Mouse (Mus musculus) layer of hippocampus, adult 8-10 months (tissue): ENCODE measurements around the gene Gng4. TPM values are rescaled to one million over a fixed set of nuclear protein-coding genes. Genes with fewer than 3 reads are reported as not detected.
"Not testable (repeated sequence)": the region's sequence is repeated elsewhere in the genome, so short reads cannot be mapped to it uniquely, and the experiment has no call there.

ENCODE experiments used
- DNase-seq, 2 experiments: peaks; one replicate each; pipeline ENCODE4 v3.0.0; 2022; ENCODE audit warnings: low spot score in 2 of 2
- total RNA-seq, 4 experiments: library from RNA; stranded (reverse); gene quantifications; 2 replicates each; pipeline ENCODE4 v1.2.4; 2022

Gene Gng4
- total RNA-seq: 10 to 100 TPM; 18.1 to 33.2 (median 25.4) TPM

DNA sequence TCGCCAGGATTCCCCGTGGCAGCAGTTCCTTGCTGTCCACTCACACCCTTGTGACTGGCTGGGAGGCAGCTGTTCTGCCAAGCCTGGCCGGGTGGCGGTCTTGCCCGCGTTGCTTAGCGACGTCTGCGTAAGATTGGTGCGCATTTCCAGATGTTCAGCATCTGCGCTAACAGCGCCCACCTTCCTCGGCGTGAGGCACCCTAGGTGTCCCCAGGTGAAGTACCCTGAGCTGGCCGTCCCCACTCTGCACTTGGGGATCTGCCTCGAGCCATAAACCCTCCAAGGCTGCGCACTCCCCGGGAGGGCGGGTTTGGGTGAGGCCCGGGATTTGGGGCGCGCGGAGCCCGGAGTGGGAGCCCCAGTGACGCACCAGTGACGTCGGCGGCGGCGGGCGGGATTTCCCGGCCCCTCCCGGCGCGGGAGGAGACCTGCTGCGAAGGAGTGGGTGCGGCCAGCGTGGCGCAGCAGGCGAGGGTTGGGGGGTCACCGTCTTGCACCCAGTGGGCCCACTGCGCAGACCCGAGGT lies at the start of gene Gng4:
Gng4 (plus strand) TSS at position 166 of the 526 bp plus-strand sequence.
- peak; percentile 48 to 65 for DNase-seq

DNA sequence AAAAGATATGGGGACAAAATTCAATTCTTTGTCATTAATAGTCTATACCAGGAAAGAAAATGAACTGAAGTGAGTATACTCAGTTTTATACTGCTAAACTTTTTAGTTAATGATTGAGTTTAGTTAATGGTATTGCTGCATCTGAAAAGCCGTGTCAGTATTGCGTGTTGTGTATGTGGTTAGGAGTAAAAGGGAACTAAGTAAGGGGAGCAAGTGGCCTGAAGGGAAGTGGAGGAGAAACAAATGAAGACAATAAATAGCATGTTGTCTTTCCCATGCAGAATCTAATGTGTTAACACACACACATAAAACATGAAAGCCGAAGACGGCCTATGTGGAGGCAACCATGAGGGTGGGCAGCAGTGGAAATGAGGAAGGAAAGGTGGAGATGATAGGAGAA lies 44.6 kb upstream of the Gng4 start:
- DNase-seq: no peak

DNA sequence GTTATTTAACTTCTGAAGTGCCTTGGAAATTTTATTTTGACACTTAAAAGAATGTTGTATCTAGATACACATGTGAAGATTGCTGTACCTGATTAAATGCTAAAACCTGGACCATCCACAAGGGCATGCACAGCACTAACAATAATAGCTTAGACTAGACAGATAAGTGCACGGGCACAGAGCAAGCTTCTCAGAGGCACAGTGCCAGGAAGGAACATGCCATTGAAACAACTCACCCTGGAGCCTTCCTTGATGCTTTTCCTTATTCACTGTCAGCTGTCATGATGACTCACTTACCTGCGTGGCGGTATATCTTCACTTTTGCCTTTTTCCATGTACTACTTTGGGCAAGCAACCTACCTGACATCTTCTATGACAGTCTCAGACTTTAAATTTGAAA lies 37.9 kb upstream of the Gng4 start:
- DNase-seq: no peak

DNA sequence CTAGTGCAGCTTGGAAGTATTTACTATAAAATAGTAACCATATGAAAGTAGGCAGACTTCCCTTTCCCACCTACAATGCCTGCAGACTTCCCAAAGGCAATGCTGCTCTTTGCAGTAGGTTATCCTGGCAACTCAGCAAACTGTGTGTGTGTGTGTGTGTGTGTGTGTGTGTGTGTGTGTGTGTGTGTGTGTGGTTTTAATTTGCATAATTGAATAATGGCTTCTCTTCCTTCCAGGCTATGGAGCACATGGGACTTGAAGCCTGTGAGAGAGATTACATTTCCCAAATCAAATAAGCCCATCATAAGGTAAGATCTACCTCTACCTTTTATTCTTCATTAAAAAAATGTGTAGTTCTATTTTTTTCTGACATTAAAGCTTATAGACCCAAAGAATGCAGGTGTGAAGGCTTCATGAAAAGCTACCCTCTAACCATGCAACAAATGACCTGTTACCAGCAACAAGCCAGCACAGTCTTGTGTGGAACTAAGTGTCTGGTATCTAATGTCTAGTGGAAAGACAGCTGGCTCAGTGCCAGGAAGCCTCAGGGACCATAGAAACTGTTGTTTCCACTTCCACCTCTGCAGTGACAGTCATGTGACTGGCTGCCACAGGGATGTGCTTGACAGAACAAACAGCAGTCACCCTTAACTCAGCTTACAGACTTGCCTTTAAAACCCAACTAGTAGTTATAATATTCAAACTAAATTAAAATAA lies 7.9 kb upstream of the Gng4 start:
- DNase-seq: peak in 1 of 2 experiments; percentile 29

DNA sequence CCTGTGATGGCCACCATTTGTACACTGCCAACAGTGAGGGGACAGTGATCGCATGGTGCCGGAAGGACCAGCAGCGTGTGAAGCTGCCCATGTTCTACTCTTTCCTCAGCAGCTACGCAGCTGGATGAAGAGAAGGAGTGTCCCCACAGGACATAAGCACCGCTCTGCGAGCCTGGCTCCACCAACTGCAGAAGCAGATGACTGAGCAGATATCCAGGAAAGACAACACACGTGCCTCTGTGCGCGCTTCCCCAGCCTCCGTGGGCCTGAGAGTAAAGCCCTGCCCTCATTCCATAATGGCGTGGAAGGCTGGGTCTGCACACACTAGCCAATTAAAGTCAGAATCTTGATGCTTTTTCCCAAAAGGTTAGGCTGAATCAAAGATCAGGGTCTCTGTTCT lies 6.8 kb upstream of the Gng4 start:
- DNase-seq: no peak

DNA sequence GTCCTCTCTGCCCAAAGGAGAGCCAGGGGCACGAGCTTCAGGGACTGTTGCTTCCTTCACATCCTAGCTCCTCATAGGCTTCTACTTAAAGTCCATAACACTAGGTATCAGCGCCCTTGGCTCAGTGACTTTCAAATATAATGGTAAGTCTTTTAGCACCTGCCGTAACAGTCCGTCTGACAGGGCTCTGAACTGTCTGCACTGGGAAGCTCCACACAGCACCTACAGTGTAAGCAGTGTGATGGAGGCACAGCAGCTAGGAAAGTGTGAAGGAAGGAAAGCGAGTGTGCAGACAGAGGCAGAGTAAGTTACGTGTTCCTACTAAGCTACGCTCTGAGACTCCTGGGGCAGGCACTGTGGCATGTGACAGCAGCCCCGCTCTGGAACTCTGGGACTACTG lies 6.2 kb upstream of the Gng4 start:
- DNase-seq: no peak

DNA sequence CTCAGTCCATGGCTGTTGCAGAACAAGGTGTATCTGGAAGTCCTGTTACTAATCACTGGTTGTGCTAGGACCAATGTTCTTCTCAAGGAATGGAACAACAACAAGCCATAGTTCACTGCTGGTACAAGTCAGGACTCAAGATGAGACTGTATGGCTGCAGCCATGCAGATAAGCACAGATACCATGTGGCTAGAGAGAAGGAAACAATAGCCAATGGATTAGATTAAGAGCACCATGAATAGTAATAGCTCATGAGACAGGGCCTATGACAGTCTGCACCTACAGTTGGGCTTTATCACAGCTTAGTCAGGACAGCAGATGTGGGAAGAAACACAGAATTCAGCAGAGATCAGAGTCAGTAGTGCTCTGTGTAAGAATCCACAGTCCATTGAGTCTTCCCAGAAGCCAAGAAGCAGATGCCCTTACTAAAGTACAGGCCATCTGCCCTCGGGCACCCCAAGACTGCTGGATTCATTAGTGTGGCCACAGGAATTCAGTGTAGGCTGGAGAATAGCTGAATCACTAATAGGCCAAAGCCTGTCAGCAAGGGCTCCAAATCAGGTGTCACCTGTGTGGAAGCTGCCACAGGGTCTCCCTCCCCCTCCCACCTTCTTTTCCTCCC lies 4.9 kb upstream of the Gng4 start:
- DNase-seq: no peak

DNA sequence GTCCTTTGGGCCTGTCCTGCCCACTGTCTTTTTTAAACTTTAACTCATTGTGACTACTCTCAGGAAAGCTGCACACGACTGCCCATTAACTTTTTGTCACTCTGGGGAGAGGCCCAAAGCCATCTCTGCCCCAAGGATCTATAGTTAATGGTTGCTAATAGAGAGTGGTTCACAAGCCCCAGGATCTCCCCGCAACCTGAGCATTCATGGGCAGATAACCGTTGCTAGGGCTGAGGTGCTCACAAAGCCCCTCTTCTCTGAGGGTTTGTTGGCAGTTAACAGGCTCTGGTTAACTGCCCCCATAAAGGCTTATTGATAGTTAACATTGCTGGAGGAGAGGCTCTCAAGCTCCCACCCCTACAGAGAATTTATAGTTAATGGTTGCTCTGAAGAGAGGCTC lies 3.6 kb upstream of the Gng4 start:
- DNase-seq: no peak

DNA sequence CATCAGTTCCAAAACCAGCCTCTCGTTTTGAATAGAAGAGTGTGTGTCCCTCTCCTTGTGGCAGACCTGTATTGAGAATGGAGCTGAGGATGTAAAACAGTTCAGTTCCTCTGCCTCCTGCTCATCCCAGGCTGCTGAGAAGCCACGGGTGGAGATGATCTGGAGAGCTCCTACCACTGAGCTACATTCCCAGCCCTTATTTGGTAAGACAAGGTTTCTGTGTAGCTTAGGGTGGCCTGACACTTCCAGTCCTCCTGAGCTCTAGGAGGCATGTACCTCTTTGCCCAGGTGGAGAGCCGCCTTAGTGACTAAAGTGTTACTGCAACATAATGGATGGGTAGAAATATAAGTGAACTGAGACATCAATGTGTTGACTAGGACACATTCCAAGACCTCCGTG lies 2.8 kb upstream of the Gng4 start:
- no peak for DNase-seq

DNA sequence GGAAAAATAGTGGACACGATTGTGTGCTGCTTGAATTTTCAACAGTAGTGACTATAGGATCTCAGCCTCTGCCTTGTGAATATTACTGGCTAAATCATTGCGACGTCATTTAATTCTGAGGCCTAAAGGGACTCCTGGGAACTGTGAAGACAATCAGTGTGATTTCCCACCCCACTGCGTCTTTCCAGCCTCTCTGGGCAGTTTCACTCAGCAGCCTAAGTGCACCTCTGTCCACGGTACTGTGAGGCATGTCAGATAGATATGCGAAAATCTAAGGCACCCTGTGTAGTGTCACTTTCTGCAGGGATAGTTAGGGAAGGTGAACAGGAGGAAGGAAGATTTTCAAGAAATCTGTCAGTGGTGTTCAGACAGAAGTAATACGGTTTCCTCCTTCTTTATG lies 563 bp upstream of the Gng4 start:
- no peak for DNase-seq

DNA sequence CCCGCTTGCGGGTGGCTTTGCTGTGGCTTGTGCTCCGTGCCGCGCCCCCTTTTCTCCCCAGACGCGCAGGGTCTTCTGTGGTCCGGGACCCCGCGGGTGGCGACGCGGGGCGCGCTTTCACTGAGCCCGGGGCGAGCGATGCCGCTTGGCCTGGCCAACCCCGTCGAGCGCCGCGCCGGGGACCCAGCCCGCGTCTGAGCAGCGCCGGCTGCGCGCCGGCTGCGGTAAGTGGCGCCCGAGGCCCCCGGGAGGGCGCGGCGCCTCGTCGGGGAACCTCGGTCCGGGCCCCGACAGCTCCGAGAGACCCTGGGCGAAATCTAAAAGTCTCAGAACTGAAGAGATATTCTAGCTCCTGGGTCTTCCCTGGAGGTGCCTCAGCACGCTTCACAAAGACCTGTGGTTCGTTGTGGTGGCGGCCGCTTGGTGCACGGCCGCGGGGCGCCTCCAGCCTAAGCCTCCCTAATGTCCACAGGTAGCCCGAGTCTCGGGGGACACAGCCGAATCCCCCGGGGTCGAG lies 619 bp downstream of the Gng4 start:
- no peak for DNase-seq

DNA sequence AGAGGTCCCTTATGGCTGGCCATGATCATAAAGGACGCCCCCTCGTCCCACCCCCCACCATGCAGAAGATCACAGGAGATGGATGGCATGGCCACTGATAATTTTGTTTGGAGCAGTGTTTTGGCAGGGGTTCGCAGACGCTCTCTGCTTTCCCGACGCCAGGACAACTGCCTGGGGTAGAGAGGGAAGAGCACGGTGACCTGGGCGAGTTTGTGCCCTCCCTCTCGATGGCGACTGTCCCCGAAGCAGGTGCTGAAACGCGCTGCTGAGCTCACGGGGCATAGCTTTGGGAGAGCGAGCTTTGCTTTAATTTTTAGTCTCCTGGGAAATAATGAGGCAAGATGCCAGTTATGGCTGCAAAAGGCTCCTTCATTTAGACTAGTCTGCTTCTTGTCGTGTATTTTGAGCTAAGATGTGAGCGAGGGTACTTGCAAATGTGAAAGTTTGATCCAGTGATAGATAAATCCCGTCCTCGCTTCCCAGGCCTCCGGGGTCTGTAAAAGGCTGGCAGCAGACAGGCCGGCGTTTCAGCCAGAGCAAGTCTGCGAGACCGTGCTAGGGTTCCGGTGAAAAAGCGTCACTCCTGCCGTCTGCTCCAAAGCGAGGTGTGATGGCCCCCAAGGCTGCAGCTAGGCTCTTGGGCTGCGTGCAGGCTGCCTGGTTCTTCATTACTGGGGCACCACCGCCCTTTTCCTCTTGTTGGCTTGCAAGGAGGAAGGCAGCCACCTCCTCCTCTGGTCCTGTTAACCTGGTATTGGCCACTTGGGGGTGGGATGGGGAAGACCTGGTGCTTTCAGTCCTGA lies 1.3 kb downstream of the Gng4 start:
- no peak for DNase-seq

DNA sequence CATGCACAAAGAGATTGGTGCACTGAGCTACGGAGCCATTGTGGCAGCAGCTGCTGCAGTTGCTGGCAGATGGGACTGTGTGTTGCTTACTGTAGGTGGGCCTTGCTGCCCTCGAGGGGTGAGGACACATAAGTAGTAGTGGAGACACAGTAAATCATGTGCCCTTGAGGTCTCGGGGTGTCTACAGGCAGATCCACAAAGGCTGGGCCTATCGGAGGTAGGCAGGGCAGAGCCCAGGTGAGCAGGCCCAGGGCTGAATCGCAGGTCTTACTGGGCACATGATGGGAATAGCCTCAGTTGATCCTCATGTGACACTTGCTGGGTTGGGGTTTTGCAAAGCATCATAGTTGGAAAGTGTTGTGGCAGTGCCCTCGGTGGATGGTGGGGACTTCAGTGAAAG lies 3.1 kb downstream of the Gng4 start:
- DNase-seq: no peak

DNA sequence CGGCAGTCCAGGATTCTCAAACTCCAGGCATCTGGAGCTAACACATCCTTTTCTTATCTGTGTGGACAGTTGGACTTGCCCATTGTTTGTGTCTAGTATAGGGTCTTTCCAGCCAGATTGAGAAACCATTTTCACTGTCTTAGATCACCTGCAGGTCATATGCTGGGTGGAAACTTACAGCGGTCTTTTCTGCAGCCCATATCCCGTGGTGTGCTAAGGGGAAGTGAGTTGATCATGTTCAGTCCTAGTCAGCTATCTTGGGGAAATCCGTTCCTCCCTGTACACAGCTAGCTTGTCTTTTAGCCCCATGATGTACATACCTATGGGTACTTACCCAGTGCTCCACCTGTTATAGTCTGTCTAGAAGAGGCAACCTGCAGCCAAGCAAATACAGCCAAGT lies 4.2 kb downstream of the Gng4 start:
- no peak for DNase-seq

DNA sequence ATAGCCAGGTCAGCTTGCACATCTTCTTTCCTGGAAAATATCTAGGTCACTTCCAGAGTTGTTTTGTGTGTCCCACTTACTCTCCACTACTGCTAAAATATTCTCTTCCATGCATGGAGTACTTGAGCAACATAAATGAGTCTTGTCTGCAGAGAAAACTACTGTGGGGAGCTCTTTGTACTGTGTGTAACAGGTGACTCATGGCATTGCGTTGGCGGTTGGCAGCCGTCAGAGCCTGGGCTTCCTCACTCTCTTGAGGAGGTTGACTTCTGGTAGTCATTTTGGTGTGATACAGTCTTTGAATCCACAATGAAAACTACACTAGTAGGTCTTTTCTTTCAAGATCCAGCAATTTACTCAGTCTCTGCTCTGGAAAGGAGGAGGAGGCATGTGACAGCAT lies 8.1 kb downstream of the Gng4 start:
- no peak for DNase-seq

DNA sequence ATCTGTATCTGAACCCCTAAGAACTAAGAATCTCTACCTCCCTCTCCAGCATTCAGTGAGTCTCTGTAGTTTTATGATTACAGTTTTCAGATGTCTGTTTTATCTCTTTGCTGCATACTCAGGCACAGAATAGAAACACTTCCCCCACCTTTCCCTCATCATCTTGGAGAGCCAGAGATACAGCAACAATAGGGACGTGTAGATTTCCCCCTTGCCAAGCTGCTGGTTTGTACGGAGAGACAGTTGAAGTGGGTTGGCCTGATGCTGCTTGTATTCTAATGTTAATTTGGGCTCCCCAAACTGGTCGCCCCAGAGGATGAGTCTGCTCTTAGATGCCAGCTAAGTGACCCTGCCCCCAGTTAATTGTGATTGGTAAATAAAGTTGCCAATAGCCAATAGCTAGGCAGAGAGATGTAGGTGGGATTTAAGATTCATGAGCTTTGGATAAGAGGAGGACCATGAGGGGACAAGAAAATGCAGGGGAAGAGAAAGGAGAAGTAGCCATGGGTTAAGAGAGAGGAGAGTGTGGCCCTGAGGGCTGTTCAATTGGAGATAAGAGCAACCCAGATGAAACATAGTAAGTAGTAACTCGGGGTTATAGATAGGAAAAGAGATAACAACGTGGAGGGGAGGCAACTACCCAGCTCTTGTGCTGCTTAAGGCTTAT lies 11.4 kb downstream of the Gng4 start:
- DNase-seq: no peak

DNA sequence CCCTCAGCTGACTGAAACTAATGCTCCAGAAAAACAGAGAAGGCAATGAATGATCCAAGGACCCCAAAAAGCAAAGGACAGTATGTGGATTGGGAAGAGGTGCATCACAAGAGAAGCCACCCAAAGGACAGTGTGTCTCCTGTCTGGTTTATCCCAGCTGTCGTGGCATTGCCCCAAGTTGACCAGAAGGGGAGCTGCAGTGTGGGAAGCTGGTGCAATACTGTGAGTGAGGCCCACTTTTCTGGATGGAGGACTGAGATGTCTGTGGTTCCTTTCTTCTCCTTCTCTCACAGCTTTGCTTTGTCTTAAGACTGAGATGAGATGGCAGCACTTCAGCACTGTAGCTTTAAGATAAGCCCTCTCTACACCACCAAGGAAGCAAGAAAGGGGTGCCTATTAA lies 12.2 kb downstream of the Gng4 start:
- DNase-seq: no peak

DNA sequence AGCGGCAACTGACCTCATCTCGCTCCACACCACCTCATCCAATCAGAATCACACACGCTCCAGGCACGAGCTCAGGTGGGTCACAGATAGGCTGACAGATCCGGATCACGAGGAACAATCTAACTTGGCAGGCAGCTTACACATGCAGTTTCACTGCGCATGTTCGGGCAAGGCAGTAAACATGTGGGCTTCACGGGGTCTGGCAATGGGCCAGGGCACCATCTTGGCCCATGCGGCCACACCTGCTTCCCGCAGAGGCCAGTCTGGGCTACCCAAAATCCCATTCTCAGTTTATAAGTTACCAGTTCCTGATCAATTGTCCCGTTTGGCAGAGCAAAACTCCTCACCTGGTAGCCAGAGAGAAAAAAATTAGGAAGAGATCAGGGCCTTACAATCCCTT lies 14.0 kb downstream of the Gng4 start:
- not testable (repeated sequence) for DNase-seq

DNA sequence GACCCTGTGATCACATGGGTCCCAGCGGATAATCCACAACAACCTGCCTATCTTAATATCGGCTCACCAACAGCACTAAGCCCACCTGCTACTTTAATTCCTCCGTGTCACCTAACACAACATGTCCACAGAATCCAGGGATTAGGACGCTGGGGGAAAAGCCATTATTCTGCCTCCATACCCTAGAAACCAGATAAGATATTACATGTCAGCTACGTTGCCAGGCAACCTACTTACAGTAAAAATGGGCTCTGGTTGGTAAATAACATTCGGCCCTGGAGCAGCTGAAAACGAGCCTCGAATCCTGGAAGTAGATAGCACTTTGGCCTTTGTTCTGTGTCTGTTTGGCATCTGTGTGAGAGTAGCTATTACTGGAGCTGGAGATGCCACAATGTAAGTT lies 14.9 kb downstream of the Gng4 start:
- DNase-seq: no peak

DNA sequence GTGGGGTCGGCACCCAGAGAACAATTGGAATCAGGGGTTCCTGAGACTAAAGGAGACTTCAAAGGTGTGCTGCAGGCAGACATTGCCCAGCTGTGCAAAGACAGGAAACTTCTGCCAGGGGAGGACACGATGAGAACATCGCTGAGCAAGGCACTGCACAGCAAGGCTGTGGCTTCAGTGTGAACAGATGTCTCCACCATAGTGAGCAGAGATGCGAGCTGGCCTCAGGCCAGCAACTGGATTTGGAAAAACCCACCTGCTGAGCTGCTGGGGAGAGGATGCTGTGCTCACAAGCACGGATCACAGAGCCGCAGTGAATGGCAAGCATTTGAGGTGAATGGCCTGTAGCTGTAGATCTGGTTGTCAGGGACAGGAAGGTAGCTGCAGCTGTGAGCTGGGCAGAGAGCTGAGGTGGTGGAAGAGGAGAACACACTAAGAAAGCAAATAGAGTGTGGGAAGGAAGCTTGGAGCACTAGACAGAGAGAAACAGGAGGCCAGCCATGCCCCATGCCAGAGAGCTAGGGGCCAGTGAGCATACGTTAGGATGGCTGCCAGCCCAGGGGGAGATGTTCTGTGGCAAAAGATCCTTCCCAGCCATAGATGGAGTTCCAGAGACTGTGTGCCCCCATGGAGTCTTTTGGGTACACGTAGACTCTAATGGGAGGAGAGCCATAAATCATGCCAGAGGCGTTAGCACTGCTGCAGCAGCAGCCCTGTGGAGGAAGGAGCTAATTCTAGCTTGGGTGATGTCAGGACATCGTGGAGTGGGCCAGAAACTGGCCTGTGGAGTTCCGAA lies 24.7 kb downstream of the Gng4 start:
- no peak for DNase-seq

DNA sequence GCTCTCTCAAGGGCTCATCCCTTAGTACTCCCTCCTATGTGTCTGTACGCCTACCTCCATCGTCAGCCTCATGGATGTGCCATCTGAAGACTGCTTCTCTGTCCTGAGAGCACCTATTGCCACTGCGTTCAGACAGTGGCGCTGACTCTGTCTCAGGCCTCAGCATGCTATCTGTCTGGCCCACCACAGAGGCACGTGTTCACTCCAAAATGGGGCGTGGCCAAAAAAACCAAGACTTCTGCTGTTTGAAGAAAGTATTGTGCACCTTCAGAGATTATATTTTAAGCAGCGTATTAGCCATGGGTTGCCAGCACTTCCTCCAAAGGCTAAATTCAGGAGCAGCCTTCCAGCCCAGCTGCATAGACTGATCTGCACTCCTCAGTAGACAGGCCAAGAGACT lies 27.0 kb downstream of the Gng4 start:
- no peak for DNase-seq
